Mouse (Mus musculus) myocyte (in vitro differentiated cells): ENCODE results near the gene Hsd3b2. TPM values are rescaled to one million over a fixed set of nuclear protein-coding genes. Genes with fewer than 3 reads are reported as not detected.
"Not testable (repeated sequence)": the region's sequence is repeated elsewhere in the genome, so short reads cannot be mapped to it uniquely, and the experiment has no call there.

Experiments used
- H3K27me3 ChIP-seq: one replicate; pipeline ENCODE4 v1.6.1; 2011; ENCODE audit not compliant: control insufficient read depth, insufficient read depth, insufficient read length
- H3K36me3 ChIP-seq: one replicate; pipeline ENCODE4 v1.6.1; 2011; ENCODE audit not compliant: control insufficient read depth, insufficient read depth
- H3K4me2 ChIP-seq: one replicate; pipeline ENCODE4 v1.6.1; 2011; ENCODE audit warnings: low read depth, control low read depth
- H3K4me3 ChIP-seq: one replicate; pipeline ENCODE4 v1.5.1; 2011; ENCODE audit warnings: mild to moderate bottlenecking, control low read depth, moderate library complexity
- H3K79me2 ChIP-seq: one replicate; pipeline ENCODE4 v1.6.1; 2011; ENCODE audit not compliant: control insufficient read depth, insufficient read depth
- H3ac ChIP-seq: one replicate; pipeline ENCODE4 v1.6.1; 2011; ENCODE audit not compliant: control insufficient read depth, insufficient read length
- CEBPB ChIP-seq: IDR thresholded peaks from 2 replicates; pipeline ENCODE4 v1.6.1; 2011; ENCODE audit warnings: mild to moderate bottlenecking, moderate library complexity; ENCODE audit not compliant: poor library complexity, insufficient read depth, severe bottlenecking
- E2F4 ChIP-seq: IDR thresholded peaks from one replicate; pipeline ENCODE4 v1.6.1; 2011; ENCODE audit warnings: mild to moderate bottlenecking, control low read depth, moderate library complexity; ENCODE audit not compliant: insufficient read depth
- MAX ChIP-seq: IDR thresholded peaks from one replicate; pipeline ENCODE4 v1.6.1; 2011; ENCODE audit warnings: low read depth, mild to moderate bottlenecking, control low read depth
- MYOD1 ChIP-seq, 3 experiments: IDR thresholded peaks; one replicate each; pipeline ENCODE4 v1.6.1; 2011; ENCODE audit warnings: control low read depth in 2 of 3, low read depth in 2 of 3, mild to moderate bottlenecking in 2 of 3, moderate library complexity in 1 of 3; ENCODE audit not compliant: insufficient read length in 2 of 3, control insufficient read depth in 1 of 3
- MYOG ChIP-seq, 3 experiments: IDR thresholded peaks; one replicate each; pipeline ENCODE4 v1.6.1; 2011; ENCODE audit warnings: control low read depth in 2 of 3, low read depth in 2 of 3, mild to moderate bottlenecking in 2 of 3; ENCODE audit not compliant: insufficient read length in 2 of 3, control insufficient read depth in 1 of 3, insufficient read depth in 1 of 3
- POLR2A ChIP-seq: IDR thresholded peaks from one replicate; pipeline ENCODE4 v1.6.1; 2011; ENCODE audit warnings: low read depth, mild to moderate bottlenecking, control low read depth, moderate library complexity; ENCODE audit not compliant: insufficient read length
- POLR2AphosphoS2 ChIP-seq: IDR thresholded peaks from one replicate; pipeline ENCODE4 v1.6.1; 2011; ENCODE audit warnings: low read depth, control low read depth; ENCODE audit not compliant: insufficient read length
- REST ChIP-seq: IDR thresholded peaks from one replicate; pipeline ENCODE4 v1.6.1; 2011; ENCODE audit warnings: mild to moderate bottlenecking, control low read depth, moderate library complexity; ENCODE audit not compliant: insufficient read depth, insufficient read length
- SRF ChIP-seq: IDR thresholded peaks from one replicate; pipeline ENCODE4 v1.6.1; 2011; ENCODE audit warnings: low read depth; ENCODE audit not compliant: control insufficient read depth, insufficient read length
- TCF12 ChIP-seq: IDR thresholded peaks from one replicate; pipeline ENCODE4 v1.6.1; 2011; ENCODE audit warnings: mild to moderate bottlenecking, control low read depth; ENCODE audit not compliant: poor library complexity, insufficient read depth, severe bottlenecking
- TCF3 ChIP-seq: IDR thresholded peaks from one replicate; pipeline ENCODE4 v1.6.1; 2011; ENCODE audit warnings: low read depth, control low read depth; ENCODE audit not compliant: insufficient read length
- USF1 ChIP-seq: IDR thresholded peaks from one replicate; pipeline ENCODE4 v1.6.1; 2011; ENCODE audit warnings: low read depth, mild to moderate bottlenecking, control low read depth, moderate library complexity
- polyA plus RNA-seq: library from polyadenylated mRNA; unstranded; fragments of >200 nt; fragmentation: generic; extraction: Trizol; gene quantifications from one replicate; pipeline ENCODE4 v1.2.1, GENCODE M21; 2012; ENCODE audit warnings: missing spikeins

The Hsd3b2 gene
- not detected for polyA plus RNA-seq

DNA sequence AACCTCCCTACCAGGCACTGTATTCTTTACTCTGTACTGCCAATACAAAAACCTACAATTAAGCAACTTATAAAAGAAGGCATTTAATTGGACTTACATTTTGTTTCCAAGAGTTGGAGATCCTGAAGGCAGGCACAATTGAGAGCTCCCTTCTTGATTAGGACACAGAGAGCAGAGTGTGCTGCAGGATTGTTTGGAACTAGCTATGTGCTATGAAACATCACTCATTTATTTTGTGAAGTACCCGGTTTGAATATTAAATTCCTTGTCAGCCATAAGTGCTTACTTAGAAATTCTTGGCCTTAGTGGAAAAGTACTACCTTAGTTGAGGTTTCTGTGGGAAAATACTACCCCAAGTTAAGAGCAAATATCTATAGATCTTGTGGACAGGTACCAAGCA lies at the start of gene Hsd3b2:
Gene Hsd3b2, minus strand, starts transcription at position 168 of the 400 bp plus-strand sequence.
- H3K36me3 ChIP-seq, result no peaks in the 10 kb centered on the region
- no peak within 1 kb of the TSS for H3ac ChIP-seq
- H3K4me2 ChIP-seq, result no peak within 1 kb of the TSS
- no peaks in the 10 kb centered on the region for H3K27me3 ChIP-seq
- H3K79me2 ChIP-seq, result no peaks in the 10 kb centered on the region
- no peak for TF ChIP-seq TCF3
- TF ChIP-seq CEBPB, result no peak
- no peak for TF ChIP-seq E2F4
- no peak for TF ChIP-seq SRF
- no peak for TF ChIP-seq TCF12
- TF ChIP-seq MYOG (IDR thresholded peaks at IDR 0.05; ENCODE audit: control insufficient read depth in 1 of 3, insufficient read depth in 1 of 3, insufficient read length in 2 of 3, low read depth in 2 of 3), result no peak
- TF ChIP-seq POLR2AphosphoS2, result no peak
- TF ChIP-seq MAX, result no peak
- TF ChIP-seq MYOD1 (IDR thresholded peaks at IDR 0.05; ENCODE audit: control insufficient read depth in 1 of 3, insufficient read length in 2 of 3, low read depth in 2 of 3), result no peak
- no peak within 1 kb of the TSS for H3K4me3 ChIP-seq

DNA sequence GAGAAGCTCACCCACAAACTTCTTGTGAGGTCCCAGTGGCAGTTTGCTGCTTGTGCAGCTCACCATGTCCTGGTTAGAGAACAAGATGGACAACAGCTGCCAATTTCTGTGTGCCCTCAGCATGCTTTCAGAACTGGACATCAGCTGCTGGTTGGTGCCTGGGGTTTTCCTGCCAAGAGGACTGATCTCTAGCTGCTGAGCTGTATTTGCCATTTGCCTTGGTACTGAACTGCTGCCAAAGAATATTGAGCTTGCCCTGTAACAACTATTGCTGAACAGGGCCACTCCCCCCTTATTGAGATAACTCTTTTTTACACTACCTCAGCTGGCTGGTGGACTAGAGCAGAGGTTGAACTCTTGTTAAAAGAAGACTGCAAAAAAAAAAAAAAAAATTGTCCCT lies 39.8 kb upstream of the Hsd3b2 start:
- Histone ChIP-seq H3K4me2 (no peak overlapping the region), H3K27me3 (no peaks in the 10 kb centered on the region), H3K4me3 (no peak overlapping the region), H3K36me3 (no peaks in the 10 kb centered on the region), H3K79me2 (no peaks in the 10 kb centered on the region), H3ac (no peak overlapping the region)
- TF ChIP-seq MAX, result no peak
- TF ChIP-seq E2F4, result no peak
- TF ChIP-seq POLR2A, result no peak
- no peak for TF ChIP-seq POLR2AphosphoS2
- TF ChIP-seq REST, result no peak
- no peak for TF ChIP-seq SRF
- no peak for TF ChIP-seq MYOG (IDR thresholded peaks at IDR 0.05; ENCODE audit: control insufficient read depth in 1 of 3, insufficient read depth in 1 of 3, insufficient read length in 2 of 3, low read depth in 2 of 3)
- no peak for TF ChIP-seq TCF3

DNA sequence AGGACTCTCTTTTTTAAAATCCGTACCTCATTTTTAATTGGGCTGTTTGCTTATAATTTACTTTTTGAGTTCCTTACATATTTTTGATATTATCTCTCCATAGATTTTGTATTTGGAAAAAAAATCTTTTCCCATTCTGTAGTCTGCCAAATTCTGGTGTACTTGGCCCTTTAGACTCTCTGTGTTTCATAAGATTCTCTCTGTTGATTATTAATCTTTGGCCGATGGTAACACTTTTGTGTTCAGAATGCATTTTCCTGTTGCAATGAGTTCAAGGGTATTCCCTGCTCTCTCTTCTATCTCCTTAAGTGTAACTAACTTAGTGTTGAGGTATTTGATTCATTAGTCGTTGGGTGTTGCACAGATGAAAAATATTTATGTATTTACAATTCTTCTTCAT lies 32.5 kb upstream of the Hsd3b2 start:
- H3ac ChIP-seq, result no peak overlapping the region
- H3K4me2 ChIP-seq, result no peak overlapping the region
- no peaks in the 10 kb centered on the region for H3K79me2 ChIP-seq
- TF ChIP-seq POLR2AphosphoS2, result no peak
- no peak for TF ChIP-seq E2F4
- TF ChIP-seq POLR2A, result no peak
- no peak for TF ChIP-seq MYOG (IDR thresholded peaks at IDR 0.05; ENCODE audit: control insufficient read depth in 1 of 3, insufficient read depth in 1 of 3, insufficient read length in 2 of 3, low read depth in 2 of 3)
- TF ChIP-seq TCF12, result no peak
- no peak for TF ChIP-seq REST
- no peak for TF ChIP-seq TCF3
- TF ChIP-seq SRF, result no peak
- TF ChIP-seq USF1, result no peak
- TF ChIP-seq MYOD1 (IDR thresholded peaks at IDR 0.05; ENCODE audit: control insufficient read depth in 1 of 3, insufficient read length in 2 of 3, low read depth in 2 of 3), result no peak
- TF ChIP-seq MAX, result no peak
- no peak for TF ChIP-seq CEBPB
- no peak overlapping the region for H3K4me3 ChIP-seq
- H3K27me3 ChIP-seq, result no peaks in the 10 kb centered on the region
- H3K36me3 ChIP-seq, result no peaks in the 10 kb centered on the region

DNA sequence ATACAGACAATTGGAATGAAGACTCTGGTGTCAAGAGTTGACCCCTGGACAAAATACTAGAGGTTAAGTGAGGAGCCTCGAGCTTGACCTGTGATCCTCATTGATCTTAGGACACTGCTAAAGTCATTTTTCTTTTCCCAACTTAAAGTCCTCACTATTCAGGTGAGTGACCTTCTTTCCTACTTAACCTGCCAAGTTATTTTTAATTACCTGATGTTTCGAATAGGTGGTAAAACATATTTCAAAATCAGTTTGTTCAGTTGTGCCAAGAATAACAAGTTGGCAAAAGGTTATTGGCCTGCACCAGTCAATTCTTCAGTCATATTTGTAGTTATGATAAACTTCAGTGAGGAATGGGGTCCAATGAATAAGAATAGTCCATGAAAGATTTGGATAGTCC lies 27.8 kb upstream of the Hsd3b2 start:
- H3K79me2 ChIP-seq, result no peaks in the 10 kb centered on the region
- H3K4me3 ChIP-seq, result no peak overlapping the region
- TF ChIP-seq USF1 (no peak), TCF12 (no peak), REST (no peak), E2F4 (no peak), POLR2AphosphoS2 (no peak), SRF (no peak), TCF3 (no peak), CEBPB (no peak), MAX (no peak), MYOG (IDR thresholded peaks at IDR 0.05; ENCODE audit: control insufficient read depth in 1 of 3, insufficient read depth in 1 of 3, insufficient read length in 2 of 3, low read depth in 2 of 3) (no peak), MYOD1 (IDR thresholded peaks at IDR 0.05; ENCODE audit: control insufficient read depth in 1 of 3, insufficient read length in 2 of 3, low read depth in 2 of 3) (no peak), POLR2A (no peak)
- H3K27me3 ChIP-seq, result no peaks in the 10 kb centered on the region
- H3ac ChIP-seq, result no peak overlapping the region
- H3K36me3 ChIP-seq, result no peaks in the 10 kb centered on the region
- no peak overlapping the region for H3K4me2 ChIP-seq

DNA sequence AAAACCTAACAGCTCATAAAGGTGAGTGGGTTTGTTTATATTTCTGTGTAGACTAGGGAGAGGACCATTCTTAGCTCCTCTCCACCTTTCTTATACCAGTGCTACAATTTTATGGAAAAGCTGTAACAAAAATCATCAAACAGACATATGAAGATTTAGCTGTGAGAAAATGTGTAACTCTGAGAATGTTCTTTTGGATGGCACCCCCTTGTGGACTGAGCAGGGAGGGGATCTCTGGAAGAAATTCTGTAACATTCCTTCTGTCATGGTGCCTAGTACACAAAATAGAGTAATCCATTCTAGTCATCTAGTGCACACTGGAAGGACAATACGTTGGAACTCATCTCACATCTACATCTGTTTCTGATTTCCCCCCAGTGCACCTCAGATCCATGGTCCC lies 16.7 kb upstream of the Hsd3b2 start:
- not testable (repeated sequence) for H3K4me2 ChIP-seq, H3K4me3 ChIP-seq, H3K79me2 ChIP-seq, H3K27me3 ChIP-seq, H3ac ChIP-seq, H3K36me3 ChIP-seq
